Mouse (Mus musculus): Measurements from ENCODE around the gene Olfr70. TPM values are rescaled to one million over a fixed set of nuclear protein-coding genes. Genes with fewer than 3 reads are reported as not detected.

Olfr70 gene
- polyA plus RNA-seq, 1 experiment from 2014 or later = 0.08 TPM

- peaks cover 49% of the 10 kb centered on the region for H3K36me3 ChIP-seq
- WGBS = 71% methylated on average over 8 of the region's 8 CpGs
- H3K9me3 ChIP-seq (replicated peaks) = no peaks in the 10 kb centered on the region
- ATAC-seq (ENCODE audit: low FRiP score) = no peak
- H3K4me3 ChIP-seq (replicated peaks) = no peak overlapping the region
- H3K9ac ChIP-seq (replicated peaks) = no peak overlapping the region
- no peaks in the 10 kb centered on the region for H3K27me3 ChIP-seq (replicated peaks)
- peaks cover 42% of the 10 kb centered on the region for H3K4me1 ChIP-seq
- H3K27ac ChIP-seq (replicated peaks) = no peak overlapping the region
- no peak overlapping the region for H3K4me2 ChIP-seq
Measured at GRCm38 (mm10) chr4:43673703-43674102, 26.9 kb downstream of the Olfr70 start.

GRCm38 (mm10) chr4:43672070-43672469 is 28.5 kb downstream of the Olfr70 start:
- 4% methylated on average over 2 of the region's 2 CpGs for WGBS

GRCm38 (mm10) chr4:43669428-43669794 is 31.2 kb downstream of the Olfr70 start:
- H3K4me2 ChIP-seq = peak overlapping the region; percentile 92
- under 1% methylated on average over 24 of the region's 25 CpGs for WGBS
- H3K9me3 ChIP-seq (replicated peaks) = no peaks in the 10 kb centered on the region
- peak overlapping the region; percentile 87 for H3K4me3 ChIP-seq (replicated peaks)
- peaks cover 11% of the 10 kb centered on the region for H3K27me3 ChIP-seq (replicated peaks)
- H3K36me3 ChIP-seq = peaks cover 6% of the 10 kb centered on the region; the same call in 1 of the 2 replicates
- peak; percentile 42 for ATAC-seq (ENCODE audit: low FRiP score)
- H3K4me1 ChIP-seq = peaks cover 47% of the 10 kb centered on the region
- H3K27ac ChIP-seq (replicated peaks) = peak overlapping the region; percentile 72
- peak overlapping the region; percentile 84 for H3K9ac ChIP-seq (replicated peaks)

More at GRCm38 (mm10) chr4:43672070-43672469, 28.5 kb downstream of the Olfr70 start:
- no peak overlapping the region for H3K27ac ChIP-seq (replicated peaks)
- H3K9me3 ChIP-seq (replicated peaks) = no peaks in the 10 kb centered on the region
- H3K4me1 ChIP-seq = peaks cover 47% of the 10 kb centered on the region
- H3K27me3 ChIP-seq (replicated peaks) = no peaks in the 10 kb centered on the region
- peak; percentile 10; the same call in 1 of the 2 replicates for ATAC-seq (ENCODE audit: low FRiP score)
- H3K4me2 ChIP-seq = peak overlapping the region; percentile 92
- no peak overlapping the region for H3K9ac ChIP-seq (replicated peaks)
- peaks cover 33% of the 10 kb centered on the region for H3K36me3 ChIP-seq
- H3K4me3 ChIP-seq (replicated peaks) = peak overlapping the region; percentile 16; the same call in 1 of the 2 replicates

GRCm38 (mm10) chr4:43668782-43669427 is 31.7 kb downstream of the Olfr70 start, which contains the start of the genes Tmem8b and Fam221b:
Gene Tmem8b, plus strand, starts transcription at chr4:43668971.
Gene Fam221b, minus strand, starts transcription at chr4:43669145.
- Histone ChIP-seq H3K9me3 (replicated peaks) (no peaks in the 10 kb centered on the region), H3K4me2 (peak within 1 kb of the TSS; percentile 92), H3K27me3 (replicated peaks) (peaks cover 12% of the 10 kb centered on the region), H3K4me1 (peaks cover 47% of the 10 kb centered on the region), H3K4me3 (replicated peaks) (peak within 1 kb of the TSS; percentile 87), H3K36me3 (peaks cover 1% of the 10 kb centered on the region; the same call in 1 of the 2 replicates), H3K27ac (replicated peaks) (peak within 1 kb of the TSS; percentile 72), H3K9ac (replicated peaks) (peak within 1 kb of the TSS; percentile 84)
- 1% methylated on average over 36 of the region's 41 CpGs for WGBS
- ATAC-seq (ENCODE audit: low FRiP score) = peak; percentile 94

- Histone ChIP-seq H3K9me3 (replicated peaks) (no peaks in the 10 kb centered on the region), H3K4me3 (replicated peaks) (no peak overlapping the region), H3K4me1 (peaks cover 26% of the 10 kb centered on the region), H3K36me3 (no peaks in the 10 kb centered on the region), H3K27me3 (replicated peaks) (peaks cover 33% of the 10 kb centered on the region), H3K9ac (replicated peaks) (no peak overlapping the region), H3K4me2 (no peak overlapping the region), H3K27ac (replicated peaks) (no peak overlapping the region)
- no peak for ATAC-seq (ENCODE audit: low FRiP score)
- WGBS = 24% methylated on average over 4 of the region's 4 CpGs
Measured at GRCm38 (mm10) chr4:43666412-43666811, 34.2 kb downstream of the Olfr70 start.

- Histone ChIP-seq H3K27ac (replicated peaks) (peak overlapping the region; percentile 96), H3K9ac (replicated peaks) (0 out of 2 replicates have a peak overlapping the region, but pooled peaks have one; percentile 23)
Measured at GRCm38 (mm10) chr4:43657146-43657545, 43.5 kb downstream of the Olfr70 start.

GRCm38 (mm10) chr4:43656339-43657109 is 44.1 kb downstream of the Olfr70 start, which contains the start of gene Hint2:
Gene Hint2, minus strand, starts transcription at chr4:43656466.
- Histone ChIP-seq H3K27ac (replicated peaks) (peak within 1 kb of the TSS; percentile 96), H3K9me3 (replicated peaks) (no peaks in the 10 kb centered on the region), H3K9ac (replicated peaks) (peak within 1 kb of the TSS; percentile 86), H3K36me3 (no peaks in the 10 kb centered on the region), H3K4me2 (peak within 1 kb of the TSS; percentile 86), H3K4me1 (peaks cover 25% of the 10 kb centered on the region), H3K4me3 (replicated peaks) (peak within 1 kb of the TSS; percentile 92), H3K27me3 (replicated peaks) (peaks cover 8% of the 10 kb centered on the region; the same call in 1 of the 2 replicates)
- 1% methylated on average over 34 of the region's 34 CpGs for WGBS
- peak; percentile 95 for ATAC-seq (ENCODE audit: low FRiP score)

More at GRCm38 (mm10) chr4:43657146-43657545, 43.5 kb downstream of the Olfr70 start:
- 54% methylated on average over 4 of the region's 4 CpGs for WGBS
- Histone ChIP-seq H3K4me2 (peak overlapping the region; percentile 86), H3K36me3 (no peaks in the 10 kb centered on the region), H3K4me3 (replicated peaks) (peak overlapping the region; percentile 92), H3K27me3 (replicated peaks) (peaks cover 14% of the 10 kb centered on the region), H3K9me3 (replicated peaks) (no peaks in the 10 kb centered on the region), H3K4me1 (peaks cover 25% of the 10 kb centered on the region)
- no peak for ATAC-seq (ENCODE audit: low FRiP score)

DNA sequence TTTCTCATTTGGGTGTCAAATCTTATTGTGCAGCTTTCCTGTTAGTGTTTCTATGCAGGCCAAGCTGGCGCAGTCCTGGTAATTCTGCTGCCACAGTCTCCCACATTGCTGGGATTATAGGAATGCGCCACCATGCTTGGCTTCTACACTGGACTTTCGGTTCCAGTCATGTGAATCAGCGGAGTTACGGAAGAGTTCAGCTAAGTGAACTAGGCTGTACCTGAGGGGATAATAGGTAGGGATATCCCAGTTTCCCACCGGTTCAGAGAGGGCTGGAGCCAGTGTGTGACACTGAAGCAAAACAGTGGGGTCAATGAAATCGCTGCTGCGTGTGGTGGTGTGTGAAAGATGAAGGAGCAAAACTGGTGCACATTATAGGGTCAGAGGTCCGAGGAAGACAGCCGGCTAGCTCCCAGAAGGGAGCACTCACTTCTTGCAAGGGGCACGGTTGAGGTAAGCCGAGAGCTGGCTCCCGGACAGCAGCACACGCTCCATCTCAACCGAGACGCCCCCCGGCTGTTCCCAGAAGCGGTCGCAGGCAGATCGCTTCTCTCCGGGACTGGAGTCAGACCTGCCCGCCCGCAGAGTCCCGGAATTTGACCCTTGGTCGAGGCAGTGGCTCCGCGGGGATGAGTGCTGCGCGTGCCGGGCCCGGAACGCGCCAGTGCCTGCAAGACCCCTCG is 44.8 kb downstream of the Olfr70 start:
- no peaks in the 10 kb centered on the region for H3K9me3 ChIP-seq (replicated peaks)
- H3K4me2 ChIP-seq = peak overlapping the region; percentile 86
- peak overlapping the region; percentile 96 for H3K27ac ChIP-seq (replicated peaks)
- WGBS = 5% methylated on average over 34 of the region's 34 CpGs
- ATAC-seq (ENCODE audit: low FRiP score) = peak; percentile 36
- H3K4me3 ChIP-seq (replicated peaks) = peak overlapping the region; percentile 92
- H3K4me1 ChIP-seq = peaks cover 25% of the 10 kb centered on the region
- peaks cover under 1% of the 10 kb centered on the region; the same call in 1 of the 2 replicates for H3K36me3 ChIP-seq
- H3K27me3 ChIP-seq (replicated peaks) = peaks cover under 1% of the 10 kb centered on the region; the same call in 1 of the 2 replicates
- H3K9ac ChIP-seq (replicated peaks) = peak overlapping the region; percentile 86

DNA sequence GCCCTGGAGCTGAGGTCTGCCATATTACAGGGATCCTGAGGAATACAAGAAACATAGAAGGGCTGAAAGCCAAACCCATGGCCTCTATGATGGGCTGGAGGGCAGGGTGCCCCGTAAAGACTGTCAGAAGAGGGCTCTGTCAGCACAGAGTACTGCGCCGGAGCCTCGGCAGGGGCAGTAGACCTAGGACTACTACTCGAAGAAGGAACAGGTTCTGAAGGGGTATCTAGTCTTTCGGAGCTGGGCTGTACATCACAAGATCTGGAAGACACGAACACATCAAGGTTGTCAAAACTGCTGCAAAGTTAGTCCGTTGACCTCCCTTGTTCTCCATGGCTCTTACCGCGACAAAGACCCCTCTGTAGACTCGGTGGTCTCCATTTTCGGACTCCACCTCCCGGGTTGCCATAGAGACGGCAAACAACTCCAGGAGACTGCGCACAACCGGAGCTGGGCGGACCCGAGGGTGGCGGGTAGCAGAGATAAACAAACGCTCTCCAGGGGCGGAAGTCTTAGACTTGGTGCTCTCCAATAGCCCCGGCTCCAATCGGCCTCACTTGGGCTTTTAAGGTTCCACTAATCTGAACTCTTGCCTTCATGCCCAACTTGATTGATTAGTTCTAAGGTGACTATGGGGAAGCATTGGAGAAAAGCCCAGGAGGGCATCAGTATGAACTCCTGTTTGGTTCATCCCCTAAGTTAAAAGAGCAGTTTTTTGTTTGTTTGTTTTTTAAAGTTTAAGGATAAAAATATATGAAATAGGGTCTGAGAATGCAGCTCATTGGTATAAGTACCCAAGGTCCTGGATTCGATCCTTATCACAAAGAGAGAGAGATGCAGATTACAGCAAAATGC is 47.2 kb downstream of the Olfr70 start, which contains the start of gene Spag8:
Gene Spag8, minus strand, starts transcription at position 434 of the 855 bp plus-strand sequence.
- Histone ChIP-seq H3K4me2 (peak within 1 kb of the TSS; percentile 51), H3K36me3 (peaks cover 17% of the 10 kb centered on the region), H3K4me3 (replicated peaks) (peak within 1 kb of the TSS; percentile 31), H3K27ac (replicated peaks) (0 out of 2 replicates have a peak within 1 kb of the TSS, but pooled peaks have one; percentile 23), H3K4me1 (peaks cover 25% of the 10 kb centered on the region), H3K27me3 (replicated peaks) (no peaks in the 10 kb centered on the region), H3K9ac (replicated peaks) (no peak within 1 kb of the TSS), H3K9me3 (replicated peaks) (no peaks in the 10 kb centered on the region; the same call in 1 of the 2 replicates)
- WGBS = 15% methylated on average over 24 of the region's 24 CpGs
- ATAC-seq (ENCODE audit: low FRiP score) = no peak

GRCm38 (mm10) chr4:43652726-43653125 is 47.9 kb downstream of the Olfr70 start:
- WGBS = 93% methylated on average over 4 of the region's 4 CpGs
- H3K27me3 ChIP-seq (replicated peaks) = no peaks in the 10 kb centered on the region
- peak overlapping the region; percentile 31; the same call in 1 of the 2 replicates for H3K4me3 ChIP-seq (replicated peaks)
- no peak overlapping the region for H3K9ac ChIP-seq (replicated peaks)
- H3K36me3 ChIP-seq = peaks cover 21% of the 10 kb centered on the region
- H3K27ac ChIP-seq (replicated peaks) = no peak overlapping the region
- H3K4me1 ChIP-seq = peaks cover 25% of the 10 kb centered on the region
- H3K9me3 ChIP-seq (replicated peaks) = no peaks in the 10 kb centered on the region; the same call in 1 of the 2 replicates
- H3K4me2 ChIP-seq = peak overlapping the region; percentile 51
- no peak for ATAC-seq (ENCODE audit: low FRiP score)

Data from neural tube, embryonic 15.5 days (tissue).